Mouse (Mus musculus) heart, embryonic 11.5 days (tissue): ENCODE data around the gene Gstt2. TPM values are rescaled to one million over a fixed set of nuclear protein-coding genes. Genes with fewer than 3 reads are reported as not detected.

Experiments
- ATAC-seq: fragments of 200-750 bp; cut with Nextera tagmentation; replicated peaks from 2 replicates; pipeline ENCODE4 v1.8.0; 2017; ENCODE audit warnings: moderate library complexity; ENCODE audit not compliant: insufficient number of reproducible peaks, low FRiP score, low TSS enrichment
- H3K27ac ChIP-seq: fragments of 300-500 bp; sonication (generic); 2 replicates; pipeline ENCODE4 v1.5.1; 2014; ENCODE audit warnings: mild to moderate bottlenecking, low read depth, low read length
- H3K27me3 ChIP-seq: fragments of 300-500 bp; sonication (generic); 2 replicates; pipeline ENCODE4 v1.6.1; 2014; ENCODE audit warnings: mild to moderate bottlenecking, low read length, mixed read lengths; ENCODE audit not compliant: control insufficient read depth, insufficient read depth
- H3K36me3 ChIP-seq: fragments of 300-500 bp; sonication (generic); 2 replicates; pipeline ENCODE4 v1.6.1; 2014; ENCODE audit warnings: mild to moderate bottlenecking, low read length, moderate library complexity, mixed read lengths; ENCODE audit not compliant: control insufficient read depth, insufficient read depth
- H3K4me1 ChIP-seq: fragments of 300-500 bp; sonication (generic); 2 replicates; pipeline ENCODE4 v1.6.1; 2014; ENCODE audit warnings: low read length; ENCODE audit not compliant: control insufficient read depth, insufficient read depth
- H3K4me2 ChIP-seq: fragments of 300-500 bp; sonication (generic); 2 replicates; pipeline ENCODE4 v1.6.1; 2014; ENCODE audit warnings: mild to moderate bottlenecking, moderate library complexity
- H3K4me3 ChIP-seq: fragments of 300-500 bp; sonication (generic); 2 replicates; pipeline ENCODE4 v1.5.1; 2014; ENCODE audit warnings: low read depth, low read length
- H3K9ac ChIP-seq: fragments of 300-500 bp; sonication (generic); 2 replicates; pipeline ENCODE4 v1.6.1; 2014; ENCODE audit warnings: mild to moderate bottlenecking, low read depth, low read length, moderate library complexity
- H3K9me3 ChIP-seq: fragments of 300-500 bp; sonication (generic); replicated peaks from 2 replicates; pipeline ENCODE4 v1.6.1; 2016; ENCODE audit warnings: low read length; ENCODE audit not compliant: control insufficient read depth
- WGBS: fragments of 180-500 bp; shearing (Covaris S2); extraction: QIAGEN DNeasy Blood & Tissue Kit; methylation state at CpG from one replicate; pipeline ENCODE4 v1.1.7; 2014; ENCODE audit not compliant: insufficient replicate concordance; 5-methylcytosine and 5-hydroxymethylcytosine counted together
- polyA plus RNA-seq: library from polyadenylated mRNA; unstranded; fragments of >200 nt; fragmentation: Nextera tagmentation; extraction: Ambion mirVana; gene quantifications from 2 replicates; pipeline ENCODE4 v1.2.1, GENCODE M21; 2014

Gstt2 gene
- 8.7 and 8.8 TPM in 2 replicates for polyA plus RNA-seq

- Histone ChIP-seq H3K9me3 (no peaks in the 10 kb centered on the region), H3K4me3 (peak within 1 kb of the TSS; percentile 40), H3K27ac (peak within 1 kb of the TSS; percentile 80), H3K9ac (peak within 1 kb of the TSS; percentile 72), H3K27me3 (peaks cover 4% of the 10 kb centered on the region; the same call in 1 of the 2 replicates), H3K4me1 (peaks cover 31% of the 10 kb centered on the region), H3K36me3 (no peaks in the 10 kb centered on the region), H3K4me2 (peak within 1 kb of the TSS; percentile 82)
- ATAC-seq: peak; percentile 88
- under 1% methylated on average over 21 of the region's 21 CpGs for WGBS
Observed at GRCm38 (mm10) chr10:75837248-75837759, at the start of gene Gstt2. Gene Gstt2, minus strand, starts transcription at chr10:75837424.

GRCm38 (mm10) chr10:75884742-75885141, 47.5 kb upstream of the Gstt2 start:
- no peaks in the 10 kb centered on the region for H3K36me3 ChIP-seq
- no peaks in the 10 kb centered on the region for H3K27me3 ChIP-seq
- no peak overlapping the region for H3K9ac ChIP-seq
- WGBS: 86% methylated on average over 8 of the region's 8 CpGs
- ATAC-seq: no peak
- peaks cover 8% of the 10 kb centered on the region; the same call in 1 of the 2 replicates for H3K4me1 ChIP-seq
- no peaks in the 10 kb centered on the region for H3K9me3 ChIP-seq
- no peak overlapping the region for H3K4me3 ChIP-seq
- no peak overlapping the region for H3K27ac ChIP-seq
- no peak overlapping the region for H3K4me2 ChIP-seq

GRCm38 (mm10) chr10:75883232-75883552, 46.0 kb upstream of the Gstt2 start:
- Histone ChIP-seq H3K27me3 (no peaks in the 10 kb centered on the region), H3K36me3 (no peaks in the 10 kb centered on the region), H3K4me1 (no peaks in the 10 kb centered on the region), H3K9me3 (no peaks in the 10 kb centered on the region), H3K27ac (no peak overlapping the region), H3K4me2 (peak overlapping the region; percentile 46), H3K9ac (peak overlapping the region; percentile 58; the same call in 1 of the 2 replicates), H3K4me3 (peak overlapping the region; percentile 15; the same call in 1 of the 2 replicates)
- no peak; the same call in 1 of the 2 replicates for ATAC-seq
- under 1% methylated on average over 10 of the region's 10 CpGs for WGBS

- Histone ChIP-seq H3K27me3 (no peaks in the 10 kb centered on the region), H3K27ac (no peak overlapping the region), H3K9ac (peak overlapping the region; percentile 58; the same call in 1 of the 2 replicates), H3K4me2 (peak overlapping the region; percentile 46), H3K9me3 (no peaks in the 10 kb centered on the region), H3K4me1 (no peaks in the 10 kb centered on the region), H3K36me3 (no peaks in the 10 kb centered on the region), H3K4me3 (peak overlapping the region; percentile 15; the same call in 1 of the 2 replicates)
- ATAC-seq: no peak
- WGBS: 4% methylated on average over 14 of the region's 15 CpGs
Observed at GRCm38 (mm10) chr10:75882433-75883231, 45.4 kb upstream of the Gstt2 start.

- no peaks in the 10 kb centered on the region for H3K4me1 ChIP-seq
- no peak for ATAC-seq
- H3K9me3 ChIP-seq: no peaks in the 10 kb centered on the region
- H3K9ac ChIP-seq: no peak overlapping the region
- H3K36me3 ChIP-seq: no peaks in the 10 kb centered on the region
- WGBS: 19% methylated on average over 20 of the region's 20 CpGs
- H3K27me3 ChIP-seq: no peaks in the 10 kb centered on the region
- H3K27ac ChIP-seq: 0 out of 2 replicates have a peak overlapping the region, but pooled peaks have one; percentile 29
- H3K4me3 ChIP-seq: no peak overlapping the region
- H3K4me2 ChIP-seq: no peak overlapping the region
Observed at GRCm38 (mm10) chr10:75881578-75882432, 44.6 kb upstream of the Gstt2 start.

GRCm38 (mm10) chr10:75880771-75881577, 43.8 kb upstream of the Gstt2 start:
- Histone ChIP-seq H3K4me2 (no peak overlapping the region), H3K27me3 (no peaks in the 10 kb centered on the region), H3K4me3 (no peak overlapping the region), H3K4me1 (no peaks in the 10 kb centered on the region), H3K9ac (no peak overlapping the region), H3K36me3 (no peaks in the 10 kb centered on the region), H3K27ac (0 out of 2 replicates have a peak overlapping the region, but pooled peaks have one; percentile 29), H3K9me3 (no peaks in the 10 kb centered on the region)
- no peak for ATAC-seq
- 54% methylated on average over 6 of the region's 6 CpGs for WGBS

GRCm38 (mm10) chr10:75880351-75880750, 43.1 kb upstream of the Gstt2 start:
- Histone ChIP-seq H3K27ac (no peak overlapping the region), H3K4me1 (no peaks in the 10 kb centered on the region), H3K9ac (no peak overlapping the region), H3K9me3 (no peaks in the 10 kb centered on the region), H3K27me3 (no peaks in the 10 kb centered on the region), H3K4me3 (no peak overlapping the region), H3K36me3 (no peaks in the 10 kb centered on the region), H3K4me2 (no peak overlapping the region)
- ATAC-seq: no peak
- 92% methylated on average over 10 of the region's 10 CpGs for WGBS

GRCm38 (mm10) chr10:75878836-75879235, 41.6 kb upstream of the Gstt2 start:
- 87% methylated on average over 3 of the region's 3 CpGs for WGBS
- no peak overlapping the region for H3K9ac ChIP-seq
- no peak overlapping the region for H3K27ac ChIP-seq
- H3K27me3 ChIP-seq: no peaks in the 10 kb centered on the region
- peaks cover under 1% of the 10 kb centered on the region; the same call in 1 of the 2 replicates for H3K4me1 ChIP-seq
- ATAC-seq: no peak
- no peak overlapping the region for H3K4me2 ChIP-seq
- no peaks in the 10 kb centered on the region for H3K9me3 ChIP-seq
- no peak overlapping the region for H3K4me3 ChIP-seq
- no peaks in the 10 kb centered on the region for H3K36me3 ChIP-seq
